Mouse (Mus musculus) brown adipose tissue, adult 24 weeks (tissue): Measurements from ENCODE around the gene Zfp108. TPM values are rescaled to one million over a fixed set of nuclear protein-coding genes. Genes with fewer than 3 reads are reported as not detected.
A peak's percentile ranks its signal among the peaks of the same experiment; 100 is the strongest.

Experiments
- H3K27ac ChIP-seq: fragments of 200-500 bp; replicated peaks from 2 replicates; pipeline ENCODE4 v1.5.1; 2012; ENCODE audit warnings: low read depth, mild to moderate bottlenecking, low read length
- H3K4me1 ChIP-seq: fragments of 200-500 bp; 2 replicates; pipeline ENCODE4 v1.6.1; 2012; ENCODE audit warnings: low read length, mixed read lengths; ENCODE audit not compliant: control insufficient read depth, insufficient read depth, insufficient read length
- H3K4me3 ChIP-seq: fragments of 200-500 bp; 2 replicates; pipeline ENCODE4 v1.5.1; 2012; ENCODE audit warnings: low read depth, mild to moderate bottlenecking, low read length, moderate library complexity; ENCODE audit not compliant: insufficient read depth
- polyA plus RNA-seq: library from polyadenylated mRNA; stranded (reverse); fragments of >200 nt; gene quantifications from 2 replicates; pipeline ENCODE4 v1.2.4, GENCODE M21; 2012; ENCODE audit not compliant: missing spikeins, insufficient read depth, insufficient read length

Gene Zfp108
- polyA plus RNA-seq, 1 experiment, result 1.8 TPM

- Histone ChIP-seq H3K4me3 (no peak overlapping the region), H3K4me1 (peaks cover 2% of the 10 kb centered on the region; the same call in 1 of the 2 replicates), H3K27ac (no peak overlapping the region)
These were observed 41.8 kb downstream of the Zfp108 start for GRCm38 (mm10) chr7:24296386-24296785.

DNA sequence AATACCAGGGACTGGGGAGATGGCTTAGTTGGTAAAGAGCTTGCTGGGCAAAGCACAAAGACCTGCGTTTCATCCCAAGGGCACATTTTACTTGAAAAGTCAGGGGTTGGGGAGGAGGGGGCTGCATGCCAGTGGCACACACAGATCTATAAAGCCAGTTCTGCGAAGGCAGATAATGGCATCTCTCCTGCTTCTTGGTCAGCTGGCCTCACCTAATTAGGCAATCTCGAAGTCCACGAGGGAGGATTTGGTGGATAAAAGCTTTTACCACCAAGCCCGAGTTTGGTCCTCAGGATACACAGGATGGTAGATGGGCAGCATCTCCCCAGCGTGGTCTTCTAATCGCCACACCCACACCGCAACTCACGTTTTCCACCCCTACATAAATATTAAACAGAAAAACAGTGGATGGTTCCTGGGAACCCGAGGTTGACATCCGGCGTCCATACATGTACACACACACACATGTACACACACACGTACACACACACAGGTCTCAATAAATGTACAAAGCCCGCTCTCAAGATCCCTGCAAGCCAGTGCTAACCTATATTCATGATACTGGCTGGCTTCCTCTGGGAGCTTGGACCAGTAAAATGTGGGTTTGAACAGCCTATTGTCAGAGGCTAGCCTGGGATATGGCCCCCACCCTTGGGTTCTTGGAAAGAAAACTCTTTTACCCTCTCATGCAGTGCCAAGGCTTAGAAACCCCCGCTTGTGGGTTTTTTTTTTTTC lies 42.9 kb downstream of the Zfp108 start:
- Histone ChIP-seq H3K4me3 (no peak overlapping the region), H3K27ac (no peak overlapping the region), H3K4me1 (peaks cover 2% of the 10 kb centered on the region; the same call in 1 of the 2 replicates)

DNA sequence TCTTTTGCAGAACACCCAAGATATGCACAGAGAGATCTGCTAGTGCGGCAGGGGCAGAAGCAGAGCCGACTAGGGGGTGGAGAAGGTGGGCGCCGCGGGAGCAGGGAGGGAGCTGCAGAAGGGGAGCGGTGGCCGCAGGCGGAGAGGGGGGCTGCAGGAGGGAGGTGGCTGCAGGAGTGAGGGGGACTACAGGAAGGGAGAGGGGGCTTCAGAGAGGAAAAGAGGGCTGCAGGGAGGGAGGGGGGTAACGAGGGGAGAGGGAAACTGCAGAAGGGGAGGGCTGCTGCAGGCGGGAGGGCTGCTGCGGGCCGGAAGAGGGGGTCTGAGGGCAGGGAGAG lies 44.0 kb downstream of the Zfp108 start:
- Histone ChIP-seq H3K4me3 (peak overlapping the region; percentile 79), H3K4me1 (peaks cover 2% of the 10 kb centered on the region; the same call in 1 of the 2 replicates), H3K27ac (no peak overlapping the region)

- Histone ChIP-seq H3K4me3 (peak overlapping the region; percentile 79), H3K27ac (no peak overlapping the region), H3K4me1 (peaks cover 2% of the 10 kb centered on the region; the same call in 1 of the 2 replicates)
These were observed 44.5 kb downstream of the Zfp108 start for GRCm38 (mm10) chr7:24298973-24299708.

DNA sequence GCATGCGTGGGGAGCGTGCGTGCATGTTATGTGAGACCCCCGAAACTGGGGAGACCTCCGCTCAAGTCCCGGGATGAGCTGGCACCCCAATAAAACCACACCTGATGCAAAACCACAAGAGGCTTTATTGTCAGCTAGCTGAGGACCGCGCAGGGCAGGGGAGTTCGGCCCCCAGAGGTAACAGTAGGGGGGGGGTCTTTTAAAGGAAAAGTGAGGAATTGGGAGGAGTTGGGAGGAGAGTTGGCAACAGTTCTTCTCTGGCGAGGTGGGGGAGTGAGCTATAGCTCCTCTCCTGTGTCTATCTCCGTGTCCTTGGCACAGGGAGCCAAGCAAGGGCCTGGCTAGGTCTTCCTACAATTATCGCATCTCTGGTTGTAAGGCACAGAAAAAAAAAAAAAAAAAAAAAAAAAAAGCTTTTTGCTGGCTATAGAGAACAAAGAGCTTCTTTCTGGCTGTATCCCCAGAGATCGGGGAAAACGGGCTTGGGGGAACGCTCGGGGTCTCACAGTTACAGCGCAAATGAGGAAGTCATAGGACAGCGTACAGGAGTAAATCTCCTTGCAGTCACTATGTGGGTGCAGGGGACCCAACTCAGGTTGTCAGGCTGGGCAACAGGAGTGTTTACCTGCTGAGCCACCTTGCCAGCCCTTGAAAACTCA lies 45.4 kb downstream of the Zfp108 start:
- no peak overlapping the region for H3K27ac ChIP-seq

GRCm38 (mm10) chr7:24300771-24301282 lies 46.2 kb downstream of the Zfp108 start, which contains the start of gene Zfp61:
Gene Zfp61, minus strand, starts transcription at chr7:24301232.
- H3K4me1 ChIP-seq, result peaks cover 2% of the 10 kb centered on the region; the same call in 1 of the 2 replicates
- H3K4me3 ChIP-seq, result peak within 1 kb of the TSS; percentile 45
- no peak within 1 kb of the TSS for H3K27ac ChIP-seq

More for the DNA sequence above, 45.4 kb downstream of the Zfp108 start:
- peak overlapping the region; percentile 45 for H3K4me3 ChIP-seq
- peaks cover 2% of the 10 kb centered on the region; the same call in 1 of the 2 replicates for H3K4me1 ChIP-seq

Other genes with a start within 250 kb of the Zfp108 start
- gene Vmn1r183, start 201.5 kb upstream of the Zfp108 start, polyA plus RNA-seq, result not detected in 2 replicates
- gene Zfp180, start 172.9 kb upstream of the Zfp108 start, polyA plus RNA-seq, result 11.1 and 11.7 TPM in 2 replicates
- gene Zfp112, start 142.5 kb upstream of the Zfp108 start, polyA plus RNA-seq, result 1.4 and 1.5 TPM in 2 replicates
- 2.4 and 4.4 TPM in 2 replicates for gene Zfp235, start 120.6 kb upstream of the Zfp108 start, polyA plus RNA-seq
- gene Zfp114, start 79.7 kb upstream of the Zfp108 start, polyA plus RNA-seq, result not detected in 2 replicates
- 1.5 and 1.7 TPM in 2 replicates for gene Zfp111, start 43.4 kb upstream of the Zfp108 start, polyA plus RNA-seq
- gene Zfp109, start 17.2 kb upstream of the Zfp108 start, polyA plus RNA-seq, result 0.46 TPM in 1 of 2 replicates, not detected in the other
- gene Zfp93, start 15.6 kb downstream of the Zfp108 start, polyA plus RNA-seq, result 1.4 and 4.4 TPM in 2 replicates
- 1.5 and 2.0 TPM in 2 replicates for gene Zfp61, start 46.4 kb downstream of the Zfp108 start, polyA plus RNA-seq
- 3.8 and 4.5 TPM in 2 replicates for gene Zfp94, start 61.9 kb downstream of the Zfp108 start, polyA plus RNA-seq
- gene Tescl, start 79.1 kb downstream of the Zfp108 start, polyA plus RNA-seq, result not detected in 2 replicates
- not detected in 2 replicates for gene Lypd5, start 94.4 kb downstream of the Zfp108 start, polyA plus RNA-seq
- gene Kcnn4, start 115.5 kb downstream of the Zfp108 start, polyA plus RNA-seq, result not detected in 2 replicates
- gene Smg9, start 144.8 kb downstream of the Zfp108 start, polyA plus RNA-seq, result 6.1 and 8.2 TPM in 2 replicates
- gene Irgc1, start 197.5 kb downstream of the Zfp108 start, polyA plus RNA-seq, result not detected in 2 replicates
- 3.0 TPM in 1 of 2 replicates, not detected in the other for gene Plaur, start 207.7 kb downstream of the Zfp108 start, polyA plus RNA-seq
- 3.1 and 3.5 TPM in 2 replicates for gene Cadm4, start 227.2 kb downstream of the Zfp108 start, polyA plus RNA-seq